Mouse (Mus musculus) thymus, adult 2 months (tissue): ENCODE results near the gene Pigm. TPM values are rescaled to one million over a fixed set of nuclear protein-coding genes. Genes with fewer than 3 reads are reported as not detected.

ENCODE experiments used
- DNase-seq: peaks from one replicate; pipeline ENCODE4 v3.0.0; 2021
- H3K27ac ChIP-seq: fragments of 200-500 bp; 2 replicates; pipeline ENCODE4 v1.5.1; 2012; ENCODE audit warnings: low read length, control low read depth; ENCODE audit not compliant: control insufficient read depth, insufficient read depth
- H3K27me3 ChIP-seq: fragments of 200-500 bp; 2 replicates; pipeline ENCODE4 v1.6.1; 2012; ENCODE audit warnings: mild to moderate bottlenecking, low read length, moderate library complexity, mixed read lengths; ENCODE audit not compliant: control insufficient read depth, insufficient read depth
- H3K36me3 ChIP-seq: fragments of 200-500 bp; 2 replicates; pipeline ENCODE4 v1.6.1; 2012; ENCODE audit warnings: mild to moderate bottlenecking, low read length, moderate library complexity; ENCODE audit not compliant: control insufficient read depth, insufficient read depth
- H3K4me1 ChIP-seq: fragments of 200-500 bp; replicated peaks from 2 replicates; pipeline ENCODE4 v1.6.1; 2012; ENCODE audit warnings: low read length; ENCODE audit not compliant: control insufficient read depth, insufficient read depth
- H3K4me3 ChIP-seq: fragments of 200-500 bp; 2 replicates; pipeline ENCODE4 v1.5.1; 2012; ENCODE audit warnings: mild to moderate bottlenecking, low read length, control low read depth, moderate library complexity; ENCODE audit not compliant: control insufficient read depth, insufficient read depth
- CTCF ChIP-seq: fragments of 200-500 bp; IDR thresholded peaks from 2 replicates; pipeline ENCODE4 v1.5.1; 2012; ENCODE audit warnings: mild to moderate bottlenecking, control low read depth, low read length, moderate library complexity, borderline replicate concordance; ENCODE audit not compliant: control insufficient read depth, poor library complexity, insufficient read depth; ENCODE audit errors: extremely low read depth
- POLR2A ChIP-seq: fragments of 200-500 bp; IDR thresholded peaks from 2 replicates; pipeline ENCODE4 v1.6.1; 2012; ENCODE audit warnings: mild to moderate bottlenecking, low read length, control low read depth, moderate library complexity; ENCODE audit not compliant: control insufficient read depth, poor library complexity, insufficient read depth; ENCODE audit errors: extremely low read depth
- WGBS: fragments of 180-500 bp; shearing (Covaris S2); methylation state at CpG from one replicate; pipeline ENCODE4 v1.1.7; 2018; 5-methylcytosine and 5-hydroxymethylcytosine counted together
- polyA plus RNA-seq: library from polyadenylated mRNA; depleted of rRNA; stranded (reverse); fragments of >200 nt; gene quantifications from 2 replicates; pipeline ENCODE4 v1.2.3, GENCODE M21; 2012

Pigm gene
- polyA plus RNA-seq, 1 experiment, result 20.8 TPM

DNA sequence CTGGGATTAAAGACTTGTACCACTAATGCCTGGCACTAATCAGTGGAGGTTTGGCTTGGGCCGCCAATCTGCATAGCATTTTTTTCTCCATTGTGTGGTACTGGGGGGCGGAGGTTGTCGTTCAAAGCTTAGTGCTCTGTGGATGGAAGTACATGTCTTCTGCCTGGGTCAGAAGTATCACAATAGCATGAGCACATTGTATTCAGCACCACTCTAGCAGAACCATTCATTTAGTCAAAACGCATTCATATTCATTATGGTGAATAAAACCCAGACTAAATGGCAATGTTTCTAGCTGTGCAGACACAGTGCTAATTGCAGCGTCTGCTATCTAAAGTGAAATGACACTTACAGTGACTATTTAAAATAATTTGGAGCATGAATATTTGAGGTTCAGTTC is 10.9 kb downstream of the Pigm start:
- peaks cover 8% of the 10 kb centered on the region for H3K36me3 ChIP-seq
- H3K27ac ChIP-seq, result no peak overlapping the region
- no peak for DNase-seq
- H3K27me3 ChIP-seq, result no peaks in the 10 kb centered on the region
- no peak overlapping the region for H3K4me3 ChIP-seq
- TF ChIP-seq POLR2A, result no peak
- H3K4me1 ChIP-seq, result peaks cover 2% of the 10 kb centered on the region; the same call in 1 of the 2 replicates
- WGBS, result 95% methylated on average over 5 of the region's 5 CpGs

DNA sequence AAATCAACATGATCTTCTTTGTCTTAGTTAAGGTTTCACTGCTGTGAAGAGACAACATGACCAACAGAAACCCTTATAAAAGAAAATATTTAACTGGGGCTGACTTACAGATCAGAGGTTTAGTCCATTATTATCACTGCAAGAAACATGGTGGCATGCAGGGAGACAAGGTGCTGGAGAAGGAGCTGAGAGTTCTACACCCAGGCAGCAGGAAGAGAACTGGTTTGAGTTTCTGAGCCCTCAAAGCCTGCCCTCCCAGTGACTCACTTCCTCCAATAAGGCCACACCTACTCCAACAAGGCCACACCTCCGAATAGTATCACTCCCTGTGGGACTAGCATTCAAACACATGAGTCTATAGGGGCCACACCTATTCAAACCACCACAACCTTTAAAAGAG is 14.4 kb downstream of the Pigm start:
- TF ChIP-seq CTCF (no peak), POLR2A (no peak)
- Histone ChIP-seq H3K4me3 (no peak overlapping the region), H3K27me3 (no peaks in the 10 kb centered on the region), H3K36me3 (no peaks in the 10 kb centered on the region), H3K27ac (no peak overlapping the region), H3K4me1 (peaks cover 2% of the 10 kb centered on the region; the same call in 1 of the 2 replicates)
- DNase-seq, result no peak
- 23% methylated on average over 1 of the region's 1 CpGs for WGBS

DNA sequence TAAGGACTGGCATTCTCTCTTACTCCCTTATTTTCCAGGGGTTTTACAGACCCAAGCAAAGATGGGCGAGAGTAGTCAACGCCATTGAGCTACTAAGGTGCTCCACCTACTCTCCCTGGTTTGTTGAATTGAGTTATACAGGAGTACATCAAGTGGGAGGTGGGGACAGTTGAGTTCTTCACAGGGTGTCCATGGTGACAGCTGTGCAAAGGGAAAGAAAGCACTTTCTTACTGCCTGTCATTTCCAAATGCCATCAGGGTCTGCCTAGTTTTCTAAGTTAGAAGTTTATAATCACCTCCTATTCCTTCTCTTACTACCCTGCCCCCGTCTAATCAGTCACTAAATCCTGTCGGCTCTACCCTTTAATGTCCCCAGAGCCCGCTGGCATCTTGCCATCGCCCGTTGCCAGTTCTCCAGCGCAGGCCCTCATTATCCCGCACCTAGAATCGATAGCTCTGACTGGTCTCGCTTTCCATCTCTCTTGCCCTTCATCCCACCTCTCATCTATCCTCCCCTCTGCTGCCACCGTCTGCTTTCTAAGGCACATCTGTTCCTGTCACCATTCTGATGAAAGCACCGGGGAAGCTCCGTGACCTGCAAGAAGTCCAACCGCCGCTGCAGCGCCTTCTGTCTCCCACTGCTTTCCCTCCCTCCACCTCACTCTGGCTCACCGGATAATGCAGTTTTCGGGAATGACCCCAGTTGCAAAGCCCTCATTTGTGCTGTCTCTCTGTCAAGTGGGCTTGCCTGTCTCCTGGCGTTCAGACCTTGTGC is 15.6 kb downstream of the Pigm start:
- WGBS, result 82% methylated on average over 20 of the region's 20 CpGs
- peaks cover 2% of the 10 kb centered on the region; the same call in 1 of the 2 replicates for H3K4me1 ChIP-seq
- no peak overlapping the region for H3K27ac ChIP-seq
- H3K4me3 ChIP-seq, result no peak overlapping the region
- no peak for DNase-seq
- no peaks in the 10 kb centered on the region for H3K27me3 ChIP-seq
- no peaks in the 10 kb centered on the region for H3K36me3 ChIP-seq
- TF ChIP-seq CTCF (no peak), POLR2A (no peak)

DNA sequence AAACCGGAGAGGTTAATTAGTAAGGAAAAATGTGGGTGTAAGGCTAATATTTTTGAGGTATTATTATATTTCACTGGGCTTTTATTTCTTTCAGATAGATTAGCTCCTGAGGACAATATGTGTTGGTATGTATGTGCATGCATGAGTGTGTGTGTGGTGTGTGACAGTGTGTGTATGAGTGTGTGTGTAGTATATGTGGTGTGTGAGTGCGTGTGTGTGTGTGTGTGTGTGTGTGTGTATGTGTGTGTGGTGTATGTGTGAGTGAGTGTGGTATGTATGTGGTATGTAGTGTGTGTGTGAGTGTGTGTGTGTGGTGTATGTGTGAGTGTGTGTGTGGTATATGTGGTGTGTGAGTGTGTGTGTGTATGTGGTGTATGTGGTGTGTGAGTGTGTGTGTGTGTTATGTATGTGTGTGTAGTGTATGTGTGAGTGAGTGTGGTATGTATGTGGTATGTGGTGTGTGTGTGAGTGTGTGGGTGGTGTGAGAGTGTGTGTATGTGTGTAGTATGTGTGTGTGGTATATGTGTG is 16.4 kb downstream of the Pigm start:
- TF ChIP-seq POLR2A, result no peak
- no peak for TF ChIP-seq CTCF
- Histone ChIP-seq H3K4me3 (no peak overlapping the region), H3K27ac (no peak overlapping the region), H3K4me1 (peaks cover 2% of the 10 kb centered on the region; the same call in 1 of the 2 replicates), H3K27me3 (no peaks in the 10 kb centered on the region), H3K36me3 (no peaks in the 10 kb centered on the region)
- no peak for DNase-seq
- WGBS, result 100% methylated on average over 2 of the region's 2 CpGs

DNA sequence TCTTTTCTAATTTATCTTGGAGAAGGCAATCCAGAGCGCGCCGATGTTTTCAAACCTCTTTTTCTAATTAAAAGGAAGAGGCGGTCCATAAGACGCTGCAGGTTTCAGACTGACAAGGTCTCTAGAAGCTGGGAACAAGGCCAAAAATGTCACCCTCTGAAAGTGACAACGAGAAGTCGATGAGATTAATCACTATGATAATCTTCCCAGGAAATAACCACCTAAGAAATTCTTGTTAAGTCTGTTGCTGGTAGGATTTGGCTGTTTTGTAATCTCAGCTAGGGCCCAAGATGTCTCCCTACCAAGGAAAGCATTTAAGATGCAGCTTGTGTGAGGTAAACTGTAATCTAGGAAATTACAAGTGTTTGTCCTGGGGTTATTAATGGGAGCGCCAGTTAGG is 17.4 kb downstream of the Pigm start:
- no peak overlapping the region for H3K4me3 ChIP-seq
- peaks cover 2% of the 10 kb centered on the region; the same call in 1 of the 2 replicates for H3K4me1 ChIP-seq
- WGBS, result 48% methylated on average over 8 of the region's 8 CpGs
- no peak for TF ChIP-seq CTCF
- TF ChIP-seq POLR2A, result no peak
- H3K27ac ChIP-seq, result no peak overlapping the region
- H3K27me3 ChIP-seq, result no peaks in the 10 kb centered on the region
- H3K36me3 ChIP-seq, result no peaks in the 10 kb centered on the region
- DNase-seq, result no peak

DNA sequence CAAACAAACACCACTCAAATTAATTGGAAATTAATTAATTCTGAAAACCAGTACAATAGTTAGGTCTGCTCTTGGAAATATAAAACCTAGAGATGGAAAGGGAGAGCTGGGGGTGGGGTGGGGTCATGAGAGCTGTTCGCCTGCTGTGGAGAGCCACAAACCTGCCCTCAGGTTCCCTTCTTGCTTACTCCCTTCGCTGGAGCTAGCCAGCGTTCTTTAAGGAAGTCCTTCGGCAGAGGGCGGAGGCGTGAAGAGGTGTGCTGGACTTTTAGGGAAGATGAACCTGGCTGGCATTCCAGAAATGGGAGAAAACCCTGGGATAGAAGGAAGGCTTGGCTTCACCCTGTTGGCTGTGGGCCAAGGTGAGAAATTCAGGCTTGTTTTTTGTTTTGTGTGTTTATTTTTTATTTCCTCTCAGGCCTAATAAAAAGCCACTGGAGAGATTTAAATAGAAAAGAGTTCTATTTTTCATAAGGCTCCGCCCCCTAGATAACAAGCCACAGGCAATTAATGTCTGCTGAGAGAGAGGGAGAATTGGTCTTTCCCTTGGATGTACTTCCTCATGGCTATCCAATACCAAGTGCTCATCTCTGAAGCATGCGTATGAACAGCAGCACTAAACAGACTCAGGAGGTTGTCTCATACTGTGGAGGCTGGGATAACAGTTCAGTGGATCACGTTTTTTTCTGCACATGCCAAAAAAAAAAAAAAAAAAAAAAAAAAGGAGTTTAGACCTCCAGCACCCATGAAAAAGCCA is 20.8 kb downstream of the Pigm start:
- WGBS, result 68% methylated on average over 9 of the region's 9 CpGs
- H3K4me1 ChIP-seq, result no peaks in the 10 kb centered on the region
- no peaks in the 10 kb centered on the region for H3K36me3 ChIP-seq
- TF ChIP-seq CTCF, result no peak
- no peak for TF ChIP-seq POLR2A
- DNase-seq, result no peak
- H3K27me3 ChIP-seq, result no peaks in the 10 kb centered on the region
- H3K4me3 ChIP-seq, result no peak overlapping the region
- H3K27ac ChIP-seq, result no peak overlapping the region
